Mouse (Mus musculus): ENCODE measurements around the gene 1110065P20Rik. TPM values are rescaled to one million over a fixed set of nuclear protein-coding genes. Genes with fewer than 3 reads are reported as not detected.

1110065P20Rik gene
- 40.9 and 47.4 TPM in 2 replicates for polyA plus RNA-seq (2015; fragmentation: Nextera tagmentation; extraction: Ambion mirVana)

- H3K36me3 ChIP-seq (ENCODE audit: control insufficient read depth, insufficient read depth, low read length): peaks cover 9% of the 10 kb centered on the region; the same call in 1 of the 2 replicates
- peak within 1 kb of the TSS; percentile 91 for H3K4me3 ChIP-seq (replicated peaks; ENCODE audit: low read length)
- peak within 1 kb of the TSS; percentile 77 for H3K4me2 ChIP-seq (ENCODE audit: low read depth, low read length)
- H3K9me3 ChIP-seq (replicated peaks; ENCODE audit: control insufficient read depth, low read length): no peaks in the 10 kb centered on the region
- peak within 1 kb of the TSS; percentile 93 for H3K9ac ChIP-seq (ENCODE audit: low read length)
- H3K27me3 ChIP-seq (ENCODE audit: control insufficient read depth, insufficient read depth, low read length): no peaks in the 10 kb centered on the region
- peaks cover 16% of the 10 kb centered on the region for H3K4me1 ChIP-seq (ENCODE audit: control insufficient read depth, insufficient read depth, low read length)
- ATAC-seq (ENCODE audit: insufficient read depth, low FRiP score): peak; percentile 73
- WGBS: under 1% methylated on average over 74 of the region's 75 CpGs
- H3K27ac ChIP-seq (ENCODE audit: low read length): peak within 1 kb of the TSS; percentile 90
Measured at GRCm38 (mm10) chr4:124850933-124851658, at the start of gene 1110065P20Rik. 1110065P20Rik (minus strand) TSS chr4:124851196.

GRCm38 (mm10) chr4:124899906-124900305 is 48.9 kb upstream of the 1110065P20Rik start:
- no peak overlapping the region for H3K27ac ChIP-seq (ENCODE audit: low read length)
- H3K4me2 ChIP-seq (ENCODE audit: low read depth, low read length): no peak overlapping the region
- no peak for ATAC-seq (ENCODE audit: insufficient read depth, low FRiP score)
- 44% methylated on average over 5 of the region's 5 CpGs for WGBS
- no peak overlapping the region for H3K9ac ChIP-seq (ENCODE audit: low read length)
- no peak overlapping the region for H3K4me3 ChIP-seq (replicated peaks; ENCODE audit: low read length)
- no peaks in the 10 kb centered on the region for H3K4me1 ChIP-seq (ENCODE audit: control insufficient read depth, insufficient read depth, low read length)
- H3K9me3 ChIP-seq (replicated peaks; ENCODE audit: control insufficient read depth, low read length): no peaks in the 10 kb centered on the region
- peaks cover 21% of the 10 kb centered on the region for H3K27me3 ChIP-seq (ENCODE audit: control insufficient read depth, insufficient read depth, low read length)
- no peaks in the 10 kb centered on the region for H3K36me3 ChIP-seq (ENCODE audit: control insufficient read depth, insufficient read depth, low read length)

GRCm38 (mm10) chr4:124898428-124898827 is 47.4 kb upstream of the 1110065P20Rik start:
- no peak overlapping the region for H3K27ac ChIP-seq (ENCODE audit: low read length)
- peaks cover 36% of the 10 kb centered on the region for H3K27me3 ChIP-seq (ENCODE audit: control insufficient read depth, insufficient read depth, low read length)
- WGBS: 60% methylated on average over 10 of the region's 10 CpGs

GRCm38 (mm10) chr4:124894508-124895428 is 43.8 kb upstream of the 1110065P20Rik start:
- Histone ChIP-seq H3K4me1 (ENCODE audit: control insufficient read depth, insufficient read depth, low read length) (no peaks in the 10 kb centered on the region), H3K4me3 (replicated peaks; ENCODE audit: low read length) (peak overlapping the region; percentile 42), H3K36me3 (ENCODE audit: control insufficient read depth, insufficient read depth, low read length) (no peaks in the 10 kb centered on the region), H3K27ac (ENCODE audit: low read length) (no peak overlapping the region), H3K9me3 (replicated peaks; ENCODE audit: control insufficient read depth, low read length) (no peaks in the 10 kb centered on the region), H3K27me3 (ENCODE audit: control insufficient read depth, insufficient read depth, low read length) (peaks cover 54% of the 10 kb centered on the region), H3K9ac (ENCODE audit: low read length) (peak overlapping the region; percentile 39), H3K4me2 (ENCODE audit: low read depth, low read length) (peak overlapping the region; percentile 64)
- 2% methylated on average over 83 of the region's 83 CpGs for WGBS
- ATAC-seq (ENCODE audit: insufficient read depth, low FRiP score): peak; percentile 53; the same call in 1 of the 2 replicates

More at GRCm38 (mm10) chr4:124898428-124898827, 47.4 kb upstream of the 1110065P20Rik start:
- no peaks in the 10 kb centered on the region for H3K36me3 ChIP-seq (ENCODE audit: control insufficient read depth, insufficient read depth, low read length)
- H3K4me3 ChIP-seq (replicated peaks; ENCODE audit: low read length): no peak overlapping the region
- H3K9ac ChIP-seq (ENCODE audit: low read length): no peak overlapping the region
- no peaks in the 10 kb centered on the region for H3K9me3 ChIP-seq (replicated peaks; ENCODE audit: control insufficient read depth, low read length)
- no peaks in the 10 kb centered on the region for H3K4me1 ChIP-seq (ENCODE audit: control insufficient read depth, insufficient read depth, low read length)
- ATAC-seq (ENCODE audit: insufficient read depth, low FRiP score): no peak
- no peak overlapping the region for H3K4me2 ChIP-seq (ENCODE audit: low read depth, low read length)

GRCm38 (mm10) chr4:124893769-124894168 is 42.8 kb upstream of the 1110065P20Rik start:
- 29% methylated on average over 6 of the region's 6 CpGs for WGBS
- Histone ChIP-seq H3K27me3 (ENCODE audit: control insufficient read depth, insufficient read depth, low read length) (peaks cover 54% of the 10 kb centered on the region), H3K4me1 (ENCODE audit: control insufficient read depth, insufficient read depth, low read length) (no peaks in the 10 kb centered on the region), H3K9me3 (replicated peaks; ENCODE audit: control insufficient read depth, low read length) (no peaks in the 10 kb centered on the region), H3K4me2 (ENCODE audit: low read depth, low read length) (no peak overlapping the region), H3K36me3 (ENCODE audit: control insufficient read depth, insufficient read depth, low read length) (no peaks in the 10 kb centered on the region), H3K9ac (ENCODE audit: low read length) (no peak overlapping the region), H3K27ac (ENCODE audit: low read length) (no peak overlapping the region), H3K4me3 (replicated peaks; ENCODE audit: low read length) (no peak overlapping the region)
- no peak for ATAC-seq (ENCODE audit: insufficient read depth, low FRiP score)

- H3K27me3 ChIP-seq (ENCODE audit: control insufficient read depth, insufficient read depth, low read length): peaks cover 42% of the 10 kb centered on the region
- no peak overlapping the region for H3K27ac ChIP-seq (ENCODE audit: low read length)
- no peak for ATAC-seq (ENCODE audit: insufficient read depth, low FRiP score)
- no peak overlapping the region for H3K4me2 ChIP-seq (ENCODE audit: low read depth, low read length)
- WGBS: 66% methylated on average over 5 of the region's 5 CpGs
- H3K9ac ChIP-seq (ENCODE audit: low read length): no peak overlapping the region
- H3K4me1 ChIP-seq (ENCODE audit: control insufficient read depth, insufficient read depth, low read length): no peaks in the 10 kb centered on the region
- H3K9me3 ChIP-seq (replicated peaks; ENCODE audit: control insufficient read depth, low read length): no peaks in the 10 kb centered on the region
- H3K36me3 ChIP-seq (ENCODE audit: control insufficient read depth, insufficient read depth, low read length): no peaks in the 10 kb centered on the region
- no peak overlapping the region for H3K4me3 ChIP-seq (replicated peaks; ENCODE audit: low read length)
Measured at GRCm38 (mm10) chr4:124890831-124891230, 39.8 kb upstream of the 1110065P20Rik start.

- H3K27me3 ChIP-seq (ENCODE audit: control insufficient read depth, insufficient read depth, low read length): peaks cover 42% of the 10 kb centered on the region
- no peak for ATAC-seq (ENCODE audit: insufficient read depth, low FRiP score)
- H3K4me3 ChIP-seq (replicated peaks; ENCODE audit: low read length): no peak overlapping the region
- no peaks in the 10 kb centered on the region for H3K9me3 ChIP-seq (replicated peaks; ENCODE audit: control insufficient read depth, low read length)
- H3K4me2 ChIP-seq (ENCODE audit: low read depth, low read length): no peak overlapping the region
- H3K9ac ChIP-seq (ENCODE audit: low read length): no peak overlapping the region
- no peak overlapping the region for H3K27ac ChIP-seq (ENCODE audit: low read length)
- 82% methylated on average over 2 of the region's 2 CpGs for WGBS
- H3K4me1 ChIP-seq (ENCODE audit: control insufficient read depth, insufficient read depth, low read length): no peaks in the 10 kb centered on the region
- H3K36me3 ChIP-seq (ENCODE audit: control insufficient read depth, insufficient read depth, low read length): no peaks in the 10 kb centered on the region
Measured at GRCm38 (mm10) chr4:124889935-124890334, 38.9 kb upstream of the 1110065P20Rik start.

DNA sequence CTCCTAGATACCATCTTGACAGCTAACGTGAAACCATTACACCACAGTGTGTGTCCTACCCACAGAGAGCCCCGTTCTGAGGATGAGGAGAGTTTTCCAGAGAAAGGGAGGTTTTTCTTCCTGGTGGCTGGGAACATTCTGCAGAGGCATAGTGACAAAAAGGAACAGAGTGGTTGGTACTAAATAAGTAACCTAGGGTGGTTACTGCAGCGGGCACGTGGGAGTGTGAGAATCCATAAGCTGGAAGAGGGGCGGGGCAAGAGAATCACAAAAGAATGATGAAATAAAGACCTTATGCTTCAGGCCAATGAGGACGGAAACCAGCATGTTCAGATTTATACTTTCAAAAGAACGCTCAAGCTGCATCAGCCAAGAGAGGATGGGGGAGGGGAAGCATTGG is 37.7 kb upstream of the 1110065P20Rik start:
- 70% methylated on average over 7 of the region's 7 CpGs for WGBS
- no peak overlapping the region for H3K27ac ChIP-seq (ENCODE audit: low read length)
- no peaks in the 10 kb centered on the region for H3K4me1 ChIP-seq (ENCODE audit: control insufficient read depth, insufficient read depth, low read length)
- H3K9me3 ChIP-seq (replicated peaks; ENCODE audit: control insufficient read depth, low read length): no peaks in the 10 kb centered on the region
- H3K27me3 ChIP-seq (ENCODE audit: control insufficient read depth, insufficient read depth, low read length): peaks cover 33% of the 10 kb centered on the region
- no peak overlapping the region for H3K4me3 ChIP-seq (replicated peaks; ENCODE audit: low read length)
- no peak for ATAC-seq (ENCODE audit: insufficient read depth, low FRiP score)
- no peak overlapping the region for H3K4me2 ChIP-seq (ENCODE audit: low read depth, low read length)
- H3K36me3 ChIP-seq (ENCODE audit: control insufficient read depth, insufficient read depth, low read length): no peaks in the 10 kb centered on the region
- H3K9ac ChIP-seq (ENCODE audit: low read length): no peak overlapping the region

Measured in stomach, embryonic 16.5 days (tissue).